Mouse (Mus musculus): ENCODE data around the gene R3hdml. TPM values are rescaled to one million over a fixed set of nuclear protein-coding genes. Genes with fewer than 3 reads are reported as not detected.
A peak's percentile ranks its signal among the peaks of the same experiment; 100 is the strongest.

R3hdml gene
- polyA plus RNA-seq, 1 experiment from 2014 or later, result 27.4 TPM

GRCm38 (mm10) chr2:163503191-163503590 is 11.1 kb downstream of the R3hdml start:
- no peaks in the 10 kb centered on the region for H3K36me3 ChIP-seq (ENCODE audit: insufficient read depth, low read length)
- ATAC-seq (replicated peaks; ENCODE audit: low FRiP score, low read depth), result no peak
- H3K9ac ChIP-seq (ENCODE audit: low read depth, low read length), result no peak overlapping the region
- no peaks in the 10 kb centered on the region for H3K27me3 ChIP-seq (ENCODE audit: insufficient read depth, low read length)
- H3K4me1 ChIP-seq (replicated peaks; ENCODE audit: insufficient read depth, low read length), result no peaks in the 10 kb centered on the region
- H3K27ac ChIP-seq, result no peak overlapping the region
- no peak for DNase-seq (ENCODE audit: low spot score)
- no peak for TF ChIP-seq CTCF (IDR thresholded peaks at IDR 0.05; ENCODE audit: low read depth)
- WGBS, result 59% methylated on average over 7 of the region's 7 CpGs
- H3K9me3 ChIP-seq (replicated peaks; ENCODE audit: low read length), result no peaks in the 10 kb centered on the region
- H3K4me3 ChIP-seq (replicated peaks; ENCODE audit: low read depth, low read length), result no peak overlapping the region
- H3K4me2 ChIP-seq (ENCODE audit: low read length), result no peak overlapping the region

GRCm38 (mm10) chr2:163506300-163507004 is 14.3 kb downstream of the R3hdml start, which contains the start of gene Hnf4a:
Hnf4a (plus strand) TSS chr2:163506808.
- ATAC-seq (replicated peaks; ENCODE audit: low FRiP score, low read depth) (no peak), DNase-seq (ENCODE audit: low spot score) (no peak)
- Histone ChIP-seq H3K4me3 (replicated peaks; ENCODE audit: low read depth, low read length) (no peak within 1 kb of the TSS), H3K27me3 (ENCODE audit: insufficient read depth, low read length) (no peaks in the 10 kb centered on the region), H3K4me1 (replicated peaks; ENCODE audit: insufficient read depth, low read length) (no peaks in the 10 kb centered on the region), H3K36me3 (ENCODE audit: insufficient read depth, low read length) (no peaks in the 10 kb centered on the region), H3K27ac (no peak within 1 kb of the TSS), H3K9ac (ENCODE audit: low read depth, low read length) (no peak within 1 kb of the TSS), H3K4me2 (ENCODE audit: low read length) (no peak within 1 kb of the TSS), H3K9me3 (replicated peaks; ENCODE audit: low read length) (no peaks in the 10 kb centered on the region)
- TF ChIP-seq CTCF (IDR thresholded peaks at IDR 0.05; ENCODE audit: low read depth), result no peak
- 75% methylated on average over 10 of the region's 10 CpGs for WGBS

- Histone ChIP-seq H3K9me3 (replicated peaks; ENCODE audit: low read length) (no peaks in the 10 kb centered on the region), H3K27ac (no peak overlapping the region), H3K36me3 (ENCODE audit: insufficient read depth, low read length) (no peaks in the 10 kb centered on the region), H3K27me3 (ENCODE audit: insufficient read depth, low read length) (no peaks in the 10 kb centered on the region), H3K9ac (ENCODE audit: low read depth, low read length) (no peak overlapping the region), H3K4me3 (replicated peaks; ENCODE audit: low read depth, low read length) (no peak overlapping the region), H3K4me1 (replicated peaks; ENCODE audit: insufficient read depth, low read length) (no peaks in the 10 kb centered on the region), H3K4me2 (ENCODE audit: low read length) (no peak overlapping the region)
- DNase-seq (ENCODE audit: low spot score) (no peak), ATAC-seq (replicated peaks; ENCODE audit: low FRiP score, low read depth) (no peak)
- TF ChIP-seq CTCF (IDR thresholded peaks at IDR 0.05; ENCODE audit: low read depth), result peak; percentile 34; the same call in 1 of the 2 replicates
- 79% methylated on average over 7 of the region's 7 CpGs for WGBS
Measured at GRCm38 (mm10) chr2:163525761-163526243, 33.7 kb downstream of the R3hdml start.

- whole genome bisulfite sequencing, result 86% methylated on average over 2 of the region's 2 CpGs
- no peak overlapping the region for H3K4me2 ChIP-seq (ENCODE audit: low read length)
- TF ChIP-seq CTCF (IDR thresholded peaks at IDR 0.05; ENCODE audit: low read depth), result no peak
- H3K9ac ChIP-seq (ENCODE audit: low read depth, low read length), result no peak overlapping the region
- DNase-seq (ENCODE audit: low spot score) (no peak), ATAC-seq (replicated peaks; ENCODE audit: low FRiP score, low read depth) (no peak)
- no peaks in the 10 kb centered on the region for H3K4me1 ChIP-seq (replicated peaks; ENCODE audit: insufficient read depth, low read length)
- no peak overlapping the region for H3K4me3 ChIP-seq (replicated peaks; ENCODE audit: low read depth, low read length)
- H3K9me3 ChIP-seq (replicated peaks; ENCODE audit: low read length), result no peaks in the 10 kb centered on the region
- H3K36me3 ChIP-seq (ENCODE audit: insufficient read depth, low read length), result no peaks in the 10 kb centered on the region
- no peaks in the 10 kb centered on the region for H3K27me3 ChIP-seq (ENCODE audit: insufficient read depth, low read length)
- H3K27ac ChIP-seq, result no peak overlapping the region
Measured at GRCm38 (mm10) chr2:163527497-163527896, 35.4 kb downstream of the R3hdml start.

GRCm38 (mm10) chr2:163530418-163530817 is 38.3 kb downstream of the R3hdml start:
- WGBS, result 32% methylated on average over 8 of the region's 8 CpGs
- no peak overlapping the region for H3K27ac ChIP-seq

GRCm38 (mm10) chr2:163531917-163532316 is 39.8 kb downstream of the R3hdml start:
- H3K4me1 ChIP-seq (replicated peaks; ENCODE audit: insufficient read depth, low read length), result no peaks in the 10 kb centered on the region
- no peaks in the 10 kb centered on the region for H3K9me3 ChIP-seq (replicated peaks; ENCODE audit: low read length)
- ATAC-seq (replicated peaks; ENCODE audit: low FRiP score, low read depth), result no peak
- H3K36me3 ChIP-seq (ENCODE audit: insufficient read depth, low read length), result no peaks in the 10 kb centered on the region
- no peak overlapping the region for H3K9ac ChIP-seq (ENCODE audit: low read depth, low read length)
- H3K4me2 ChIP-seq (ENCODE audit: low read length), result no peak overlapping the region
- 9% methylated on average over 9 of the region's 9 CpGs for WGBS
- H3K27ac ChIP-seq, result no peak overlapping the region
- no peaks in the 10 kb centered on the region for H3K27me3 ChIP-seq (ENCODE audit: insufficient read depth, low read length)
- no peak overlapping the region for H3K4me3 ChIP-seq (replicated peaks; ENCODE audit: low read depth, low read length)
- TF ChIP-seq CTCF (IDR thresholded peaks at IDR 0.05; ENCODE audit: low read depth), result peak; percentile 94
- DNase-seq (ENCODE audit: low spot score), result peak; percentile 81

More at GRCm38 (mm10) chr2:163530418-163530817, 38.3 kb downstream of the R3hdml start:
- TF ChIP-seq CTCF (IDR thresholded peaks at IDR 0.05; ENCODE audit: low read depth), result no peak
- H3K27me3 ChIP-seq (ENCODE audit: insufficient read depth, low read length), result no peaks in the 10 kb centered on the region
- H3K36me3 ChIP-seq (ENCODE audit: insufficient read depth, low read length), result no peaks in the 10 kb centered on the region
- H3K4me3 ChIP-seq (replicated peaks; ENCODE audit: low read depth, low read length), result no peak overlapping the region
- no peak for ATAC-seq (replicated peaks; ENCODE audit: low FRiP score, low read depth)
- no peak overlapping the region for H3K9ac ChIP-seq (ENCODE audit: low read depth, low read length)
- no peak overlapping the region for H3K4me2 ChIP-seq (ENCODE audit: low read length)
- DNase-seq (ENCODE audit: low spot score), result no peak
- H3K4me1 ChIP-seq (replicated peaks; ENCODE audit: insufficient read depth, low read length), result no peaks in the 10 kb centered on the region
- no peaks in the 10 kb centered on the region for H3K9me3 ChIP-seq (replicated peaks; ENCODE audit: low read length)

All from kidney, postnatal 0 days (tissue).